In genomic region chr13:37854455-37855220, GRCm38 (mm10) we compare ENCODE assay signal across 8 mouse cellular contexts.
DNase-seq lines count a peak whose midpoint lies in the region; ATAC-seq and TF ChIP-seq lines count a peak whose summit lies in the region.

No protein-coding gene starts in this region.

- no peak overlapping the region for H3K9ac ChIP-seq in embryonic facial prominence, embryonic 11.5 days (replicated peaks; ENCODE audit: low read length)
- no peak overlapping the region for H3K9ac ChIP-seq in hindbrain, postnatal 0 days (replicated peaks; ENCODE audit: low read length)
- no peak overlapping the region for H3K9ac ChIP-seq in midbrain, embryonic 12.5 days (replicated peaks)

- DNase-seq in lung, adult 2 months = no peak
- no peak for DNase-seq in lung, postnatal 14 days
- no peak for DNase-seq in embryonic facial prominence, embryonic 11.5 days (ENCODE audit: low spot score)
- DNase-seq in hindbrain, postnatal 0 days (ENCODE audit: low spot score) = no peak
- DNase-seq in adrenal gland, adult 2 months = no peak
- DNase-seq in kidney, postnatal 4 days = no peak
- DNase-seq in cerebellum, postnatal 36 days = no peak

- TF ChIP-seq POLR2A in lung, adult 2 months (IDR thresholded peaks at IDR 0.05; ENCODE audit: borderline replicate concordance, extremely low read depth, low read depth, low read length) = peak; percentile 44; the same call in 1 of the 2 replicates

- no peaks in the 10 kb centered on the region for H3K9me3 ChIP-seq in embryonic facial prominence, embryonic 11.5 days (replicated peaks; ENCODE audit: control insufficient read depth, low read length)
- no peaks in the 10 kb centered on the region for H3K9me3 ChIP-seq in hindbrain, postnatal 0 days (ENCODE audit: low read length)
- no peaks in the 10 kb centered on the region for H3K9me3 ChIP-seq in midbrain, embryonic 12.5 days

- peak overlapping the region; percentile 30 for H3K4me3 ChIP-seq in lung, adult 2 months (replicated peaks; ENCODE audit: extremely low read depth, low read depth, low read length)
- no peak overlapping the region for H3K4me3 ChIP-seq in embryonic facial prominence, embryonic 11.5 days (ENCODE audit: low read depth, low read length)
- H3K4me3 ChIP-seq in hindbrain, postnatal 0 days (ENCODE audit: low read length) = peak overlapping the region; percentile 25
- no peak overlapping the region for H3K4me3 ChIP-seq in midbrain, embryonic 12.5 days

- peak overlapping the region; percentile 52; the same call in 1 of the 2 replicates for H3K4me2 ChIP-seq in embryonic facial prominence, embryonic 11.5 days (ENCODE audit: low read depth, low read length)
- H3K4me2 ChIP-seq in hindbrain, postnatal 0 days (ENCODE audit: low read depth, low read length) = peak overlapping the region; percentile 60
- H3K4me2 ChIP-seq in midbrain, embryonic 12.5 days (replicated peaks) = peak overlapping the region; percentile 32

- ATAC-seq in embryonic facial prominence, embryonic 11.5 days (replicated peaks; ENCODE audit: insufficient number of reproducible peaks, low FRiP score, low TSS enrichment, low read depth) = no peak; the same call in 1 of the 2 replicates
- no peak for ATAC-seq in hindbrain, postnatal 0 days
- ATAC-seq in midbrain, embryonic 12.5 days (ENCODE audit: low FRiP score, low read depth) = no peak

- H3K27ac ChIP-seq in embryonic facial prominence, embryonic 11.5 days (replicated peaks; ENCODE audit: low read depth, low read length) = peak overlapping the region; percentile 56; the same call in 1 of the 2 replicates
- peak overlapping the region; percentile 51; the same call in 1 of the 2 replicates for H3K27ac ChIP-seq in hindbrain, postnatal 0 days
- no peak overlapping the region for H3K27ac ChIP-seq in midbrain, embryonic 12.5 days (replicated peaks)

- H3K36me3 ChIP-seq in embryonic facial prominence, embryonic 11.5 days (replicated peaks; ENCODE audit: control insufficient read depth, insufficient read depth, low read depth, low read length) = no peaks in the 10 kb centered on the region
- no peaks in the 10 kb centered on the region for H3K36me3 ChIP-seq in hindbrain, postnatal 0 days (ENCODE audit: insufficient read depth, low read length)
- no peaks in the 10 kb centered on the region for H3K36me3 ChIP-seq in midbrain, embryonic 12.5 days

- 18% methylated on average over 14 of the region's 14 CpGs for WGBS in lung, adult 2 months
- WGBS in embryonic facial prominence, embryonic 11.5 days = 15% methylated on average over 14 of the region's 14 CpGs
- WGBS in hindbrain, postnatal 0 days = 18% methylated on average over 14 of the region's 14 CpGs
- WGBS in midbrain, embryonic 12.5 days = 13% methylated on average over 14 of the region's 14 CpGs

- H3K27me3 ChIP-seq in embryonic facial prominence, embryonic 11.5 days (ENCODE audit: control insufficient read depth, insufficient read depth, low read length) = no peaks in the 10 kb centered on the region
- H3K27me3 ChIP-seq in hindbrain, postnatal 0 days (ENCODE audit: insufficient read depth, low read length) = no peaks in the 10 kb centered on the region
- H3K27me3 ChIP-seq in midbrain, embryonic 12.5 days = peaks cover 24% of the 10 kb centered on the region

- peaks cover 16% of the 10 kb centered on the region for H3K4me1 ChIP-seq in lung, adult 2 months (ENCODE audit: control insufficient read depth, insufficient read depth, low read length)
- peaks cover 3% of the 10 kb centered on the region for H3K4me1 ChIP-seq in embryonic facial prominence, embryonic 11.5 days (ENCODE audit: control insufficient read depth, insufficient read depth, low read length)
- H3K4me1 ChIP-seq in hindbrain, postnatal 0 days (ENCODE audit: insufficient read depth, low read length) = peaks cover 16% of the 10 kb centered on the region
- H3K4me1 ChIP-seq in midbrain, embryonic 12.5 days = peaks cover 23% of the 10 kb centered on the region

- TF ChIP-seq CTCF in lung, adult 2 months (IDR thresholded peaks at IDR 0.05; ENCODE audit: insufficient read depth, low read length) = no peak
- TF ChIP-seq CTCF in hindbrain, postnatal 0 days (IDR thresholded peaks at IDR 0.05; ENCODE audit: low read depth) = no peak

Comparison
In these comparisons a context has a peak if more than half of its experiments do, and no peak if none do; other contexts are left out.
1. H3K4me3 ChIP-seq: peak in lung, adult 2 months (single experiment) and hindbrain, postnatal 0 days (single experiment); none in embryonic facial prominence, embryonic 11.5 days (single experiment) and midbrain, embryonic 12.5 days (single experiment).
2. Peak in every context shown above with its lines, with median percentiles within 50 percentile points of each other: H3K4me2 ChIP-seq.